Mouse (Mus musculus): ENCODE results near the gene Tnf. TPM values are rescaled to one million over a fixed set of nuclear protein-coding genes. Genes with fewer than 3 reads are reported as not detected.
"Not testable (repeated sequence)": the region's sequence is repeated elsewhere in the genome, so short reads cannot be mapped to it uniquely, and the experiment has no call there.

Gene Tnf
- polyA plus RNA-seq, 1 experiment from 2014 or later, result 5.7 TPM

DNA sequence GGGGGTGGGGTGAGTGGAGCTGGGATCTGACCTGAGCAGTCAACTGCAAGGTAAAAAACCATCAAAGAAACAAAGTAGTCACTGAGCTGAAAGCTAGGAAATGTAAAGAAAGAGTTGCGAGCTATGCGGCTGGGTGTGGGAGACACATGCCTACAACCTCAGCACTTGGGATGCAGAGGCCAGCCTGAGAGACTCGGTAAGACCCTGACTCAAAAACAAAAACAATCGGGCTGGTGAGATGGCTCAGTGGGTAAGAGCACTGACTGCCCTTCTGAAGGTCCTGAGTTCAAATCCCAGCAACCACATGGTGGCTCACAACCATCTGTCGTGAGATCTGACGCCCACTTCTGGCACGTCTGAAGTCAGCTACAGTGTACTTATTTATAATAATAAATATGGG lies 32.3 kb upstream of the Tnf start:
- not testable (repeated sequence) for DNase-seq (ENCODE audit: low spot score)

GRCm38 (mm10) chr17:35233114-35233980 lies 31.5 kb upstream of the Tnf start, which contains the start of gene Atp6v1g2:
Atp6v1g2 (plus strand) TSS chr17:35233660.
- no peak for DNase-seq (ENCODE audit: low spot score)

DNA sequence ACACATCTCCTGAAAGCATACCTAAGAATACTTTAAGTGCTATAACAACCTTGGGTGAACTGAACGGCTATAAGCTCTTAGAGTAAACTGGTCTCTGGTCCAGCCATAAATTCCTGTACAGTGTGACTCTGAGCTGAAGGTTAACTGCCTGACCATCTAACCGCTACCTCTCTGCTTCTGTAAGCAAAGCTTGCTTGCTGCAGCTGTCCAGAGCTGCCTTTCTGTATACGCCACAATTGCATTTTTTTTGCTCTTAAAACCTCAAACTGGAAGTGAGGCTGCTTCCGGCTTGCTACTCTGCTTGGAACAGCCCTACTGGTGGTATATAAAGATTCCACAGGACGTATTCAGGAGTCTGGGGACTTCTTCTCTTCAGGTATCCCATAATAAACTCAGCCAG lies 30.9 kb upstream of the Tnf start:
- DNase-seq (ENCODE audit: low spot score), result peak; percentile 72

DNA sequence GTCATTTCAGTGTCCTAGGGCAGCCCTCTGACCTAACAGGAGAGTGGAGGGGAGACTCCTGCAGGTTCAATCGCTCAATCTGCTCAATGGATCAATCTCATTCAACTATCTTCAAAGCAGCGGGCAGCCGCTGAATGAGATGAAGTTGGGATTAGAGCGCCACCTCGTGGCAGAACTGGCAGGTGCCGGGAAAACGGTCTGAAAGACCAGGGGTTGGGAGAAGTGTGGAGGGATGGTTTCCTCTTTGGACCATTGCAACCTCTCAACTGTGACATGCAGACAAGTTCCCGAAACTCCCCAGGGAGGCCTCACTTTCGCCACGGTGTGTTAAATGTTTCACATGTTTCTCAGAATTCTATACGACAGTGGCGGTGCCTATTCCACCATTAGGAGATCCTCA lies 30.2 kb upstream of the Tnf start:
- DNase-seq (ENCODE audit: low spot score), result peak; percentile 79

DNA sequence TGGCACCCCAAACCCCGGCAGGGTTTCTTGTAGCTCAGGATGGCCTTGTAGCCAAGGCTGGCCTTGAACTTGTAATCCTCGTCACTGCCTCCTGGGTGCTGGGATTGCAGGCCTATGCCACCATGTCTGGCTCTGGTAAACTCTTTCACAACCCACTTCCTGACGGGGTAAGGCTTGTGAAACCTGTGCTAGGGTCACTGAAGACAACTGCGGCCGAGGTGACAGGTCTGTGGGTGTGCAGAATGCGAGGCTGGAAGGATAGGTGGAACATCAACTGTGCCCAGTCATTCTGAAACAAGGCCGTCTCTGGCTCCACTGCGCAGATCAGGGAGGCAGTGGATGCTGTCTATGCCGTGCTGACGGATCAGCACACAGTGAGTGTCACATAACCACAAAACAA lies 29.2 kb upstream of the Tnf start:
- DNase-seq (ENCODE audit: low spot score), result no peak

- no peak for DNase-seq (ENCODE audit: low spot score)
Measured at GRCm38 (mm10) chr17:35226561-35227046, 24.8 kb upstream of the Tnf start.

GRCm38 (mm10) chr17:35225456-35225855 lies 23.6 kb upstream of the Tnf start:
- no peak for DNase-seq (ENCODE audit: low spot score)

GRCm38 (mm10) chr17:35224641-35225040 lies 22.8 kb upstream of the Tnf start:
- DNase-seq (ENCODE audit: low spot score), result no peak

DNA sequence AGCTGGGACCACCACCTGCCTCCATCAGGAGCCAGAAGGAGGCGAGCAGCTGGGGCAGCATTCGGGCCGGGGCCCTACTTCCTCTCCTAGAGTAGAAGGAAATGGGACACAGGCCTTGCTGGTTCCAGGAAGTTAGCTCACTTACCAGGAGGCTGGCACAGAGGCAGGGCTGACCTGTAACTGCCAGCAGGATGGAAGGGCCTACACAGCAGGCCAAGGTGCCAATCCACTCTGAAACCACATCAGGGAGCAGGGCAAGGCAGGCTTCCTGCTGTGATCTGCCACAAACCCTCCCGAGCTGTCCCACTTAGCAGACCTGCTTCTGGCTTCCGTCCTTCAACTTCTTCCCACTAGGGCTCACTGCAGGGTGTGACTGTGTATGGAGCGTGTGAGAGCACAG lies 20.5 kb upstream of the Tnf start:
- DNase-seq (ENCODE audit: low spot score), result peak; percentile 79

DNA sequence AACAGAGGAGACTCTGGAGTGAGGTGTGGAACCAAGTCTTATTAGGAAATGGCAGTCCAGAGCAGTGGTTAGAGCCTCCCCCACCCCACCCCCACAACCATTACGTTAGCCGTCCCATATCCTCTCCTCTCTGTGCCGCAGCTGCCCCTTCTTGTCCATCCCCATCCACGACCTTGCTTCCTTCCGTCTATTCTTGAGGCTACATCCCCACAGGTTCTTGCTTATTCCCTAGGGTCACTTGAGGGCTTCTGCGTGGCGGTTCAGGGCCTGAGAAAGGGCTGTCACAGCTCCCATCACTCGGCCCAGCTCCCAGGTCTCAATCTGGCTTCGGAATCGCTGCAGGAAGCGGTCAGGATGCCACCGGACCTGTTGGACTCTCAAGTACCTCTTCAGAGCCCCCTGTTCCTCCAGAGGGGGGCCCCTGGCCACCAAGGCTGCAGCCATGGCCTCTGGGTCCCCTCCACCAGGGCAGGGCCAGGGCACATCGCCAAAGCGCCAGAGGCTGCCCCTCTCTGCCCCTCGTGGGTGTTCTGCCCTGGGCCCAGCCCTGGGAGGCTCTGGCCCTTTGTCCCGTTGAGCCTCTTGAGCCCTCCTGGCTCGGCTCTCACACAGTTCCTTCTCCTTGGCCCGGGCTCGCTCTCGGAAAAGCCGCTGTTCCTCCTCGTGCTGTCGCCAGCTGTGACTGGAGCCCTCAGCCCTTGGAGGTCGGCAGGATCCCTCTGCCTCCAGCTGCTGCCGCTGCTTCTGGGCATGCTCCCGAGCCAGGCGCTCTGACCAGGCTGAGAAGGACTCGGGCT lies 18.5 kb upstream of the Tnf start, which contains the start of gene Gm16181:
Gm16181 (plus strand) TSS at position 679 of the 797 bp plus-strand sequence.
- DNase-seq (ENCODE audit: low spot score), result no peak

GRCm38 (mm10) chr17:35219601-35220041 lies 17.8 kb upstream of the Tnf start:
- DNase-seq (ENCODE audit: low spot score), result peak; percentile 77

GRCm38 (mm10) chr17:35218516-35219193 lies 16.8 kb upstream of the Tnf start:
- DNase-seq (ENCODE audit: low spot score), result peak; percentile 51

- DNase-seq (ENCODE audit: low spot score), result no peak
Measured at GRCm38 (mm10) chr17:35213071-35213470, 11.3 kb upstream of the Tnf start.

- DNase-seq (ENCODE audit: low spot score), result no peak
Measured at GRCm38 (mm10) chr17:35210593-35210992, 8.8 kb upstream of the Tnf start.

DNA sequence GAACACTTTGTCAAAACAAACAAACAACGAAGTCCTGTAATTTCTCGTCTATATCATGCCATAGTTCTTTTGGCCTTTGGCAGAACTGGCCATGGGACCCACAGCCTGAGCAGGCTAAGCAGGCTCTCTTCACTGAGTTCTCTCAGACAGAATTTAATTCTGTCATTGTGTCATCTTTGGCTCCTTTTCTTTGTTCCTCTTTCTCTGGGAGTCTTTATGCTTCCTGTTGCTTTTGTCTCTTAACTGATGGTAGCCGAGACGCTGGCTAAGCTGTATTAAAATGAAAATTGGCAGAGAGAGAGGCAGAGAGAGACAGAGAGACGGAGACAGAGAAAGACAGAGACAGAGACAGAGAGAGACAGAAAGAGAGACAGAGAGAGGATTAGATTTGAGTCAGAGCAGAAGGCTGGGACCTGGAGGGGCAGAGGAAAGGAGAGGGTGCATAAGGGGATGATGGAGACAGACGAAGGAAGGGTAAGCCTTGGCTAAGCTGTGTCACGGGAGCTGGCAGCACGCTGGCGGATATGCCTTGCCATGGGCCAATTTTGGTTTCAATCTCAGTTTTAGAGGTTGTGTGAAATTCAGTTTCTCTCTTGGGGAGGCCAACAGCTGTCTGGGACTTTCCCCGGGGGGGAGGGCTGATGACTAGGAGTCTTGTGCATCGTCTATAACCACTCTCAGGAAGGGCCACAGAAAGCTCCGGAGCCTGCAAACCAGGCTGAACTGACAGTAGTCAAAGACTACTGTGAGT lies 8.2 kb upstream of the Tnf start:
- no peak for DNase-seq (ENCODE audit: low spot score)

- no peak for DNase-seq (ENCODE audit: low spot score)
Measured at GRCm38 (mm10) chr17:35205380-35205769, 3.6 kb upstream of the Tnf start.

DNA sequence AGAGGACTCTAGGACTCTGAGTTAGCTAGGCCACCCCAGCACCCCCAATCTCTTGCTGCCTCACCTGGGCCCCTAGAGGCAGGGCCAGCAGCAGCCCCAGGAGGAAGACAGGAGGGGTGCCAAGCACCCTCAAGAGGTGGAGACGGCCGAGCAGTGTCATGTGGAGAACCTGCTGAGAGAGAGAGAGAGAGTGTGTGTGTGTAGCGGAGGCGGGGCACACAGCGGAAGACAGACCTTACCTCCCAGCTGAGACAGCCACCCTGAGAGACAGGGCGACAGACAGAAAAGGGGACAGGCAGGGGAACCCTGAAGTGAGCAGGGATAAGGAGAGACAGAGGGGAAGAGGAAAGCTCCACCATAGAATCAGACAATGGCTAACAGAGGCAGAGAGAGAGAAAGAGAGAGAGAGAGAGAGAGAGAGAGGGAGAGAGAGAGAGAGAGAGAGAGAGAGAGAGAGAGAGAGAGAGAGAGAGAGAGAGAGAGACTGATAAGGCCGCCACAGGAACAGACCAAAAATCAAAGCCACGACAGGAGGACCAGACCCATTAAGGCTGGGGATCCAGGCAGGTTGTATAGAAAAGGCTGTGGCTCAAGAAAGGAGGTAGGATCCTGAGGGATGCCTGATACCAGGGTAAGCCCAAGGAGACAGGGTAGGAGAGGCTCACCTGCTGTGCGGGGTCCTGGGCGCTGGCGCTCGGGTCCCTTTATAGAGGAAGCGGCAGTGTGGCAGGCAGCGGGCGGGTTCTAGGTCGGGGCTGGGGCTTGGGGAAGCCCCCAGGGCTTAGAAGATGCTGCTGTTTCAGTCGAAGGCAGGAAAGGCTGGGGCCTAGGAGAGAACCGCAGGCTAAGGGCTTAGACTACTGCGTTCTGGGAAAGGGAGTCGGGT lies 2.9 kb upstream of the Tnf start, which contains the start of gene Lta:
Lta (minus strand) TSS at position 858 of the 886 bp plus-strand sequence.
- DNase-seq (ENCODE audit: low spot score), result peak; percentile 85

DNA sequence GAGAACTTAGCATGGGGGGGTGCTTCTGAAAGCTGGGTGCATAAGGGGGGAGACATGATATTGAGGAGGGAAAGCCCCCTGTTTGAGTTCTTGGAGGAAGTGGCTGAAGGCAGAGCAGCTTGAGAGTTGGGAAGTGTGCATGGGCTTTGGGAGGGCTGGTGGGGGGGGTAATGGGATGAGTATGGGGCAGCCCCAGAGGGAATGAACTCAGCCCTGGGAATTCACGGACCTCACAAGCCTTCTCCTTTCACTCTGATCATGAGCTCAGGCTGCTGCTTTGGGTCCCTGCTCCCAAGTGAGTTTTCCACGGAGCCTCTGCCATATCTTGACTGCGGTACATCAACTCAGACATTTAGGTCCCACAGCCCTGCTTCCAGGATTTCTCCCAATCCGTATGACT lies 635 bp upstream of the Tnf start:
- DNase-seq (ENCODE audit: low spot score), result no peak

DNA sequence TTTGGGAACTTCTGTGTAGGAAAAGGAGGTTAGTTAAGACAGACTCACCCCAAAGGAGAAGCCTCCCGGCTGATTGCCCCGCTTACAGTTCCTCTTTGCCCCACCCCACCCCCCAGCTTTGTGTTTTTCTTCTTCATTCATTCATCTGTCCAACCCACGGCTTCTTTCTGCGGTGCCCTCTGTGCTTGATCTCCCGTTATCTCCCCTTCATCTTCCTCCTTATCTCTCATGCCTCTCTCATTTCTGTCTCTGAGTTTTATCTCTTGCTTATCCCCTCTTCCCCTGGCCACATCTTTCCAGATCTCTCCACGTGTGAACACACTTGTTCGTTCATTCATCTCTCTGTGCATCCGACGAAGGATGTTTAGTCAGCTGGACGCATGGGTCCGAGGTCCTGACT lies 679 bp downstream of the Tnf start:
- DNase-seq (ENCODE audit: low spot score), result no peak

DNA sequence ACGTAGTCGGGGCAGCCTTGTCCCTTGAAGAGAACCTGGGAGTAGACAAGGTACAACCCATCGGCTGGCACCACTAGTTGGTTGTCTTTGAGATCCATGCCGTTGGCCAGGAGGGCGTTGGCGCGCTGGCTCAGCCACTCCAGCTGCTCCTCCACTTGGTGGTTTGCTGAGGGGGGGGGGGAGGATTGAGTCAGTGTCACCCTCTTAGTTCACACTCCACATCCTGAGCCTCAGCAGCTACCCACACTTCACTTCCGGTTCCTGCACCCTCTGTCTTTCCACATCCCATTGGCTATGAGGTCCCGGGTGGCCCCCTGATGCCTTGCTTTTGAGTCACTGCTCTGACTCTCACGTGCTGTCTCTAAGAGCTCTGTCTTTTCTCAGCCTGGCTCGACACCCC lies 1.4 kb downstream of the Tnf start:
- peak; percentile 93 for DNase-seq (ENCODE audit: low spot score)

Measured in thymus, postnatal 0 days (tissue).